Mouse (Mus musculus): Measurements from ENCODE around the gene Bsn.

DNA sequence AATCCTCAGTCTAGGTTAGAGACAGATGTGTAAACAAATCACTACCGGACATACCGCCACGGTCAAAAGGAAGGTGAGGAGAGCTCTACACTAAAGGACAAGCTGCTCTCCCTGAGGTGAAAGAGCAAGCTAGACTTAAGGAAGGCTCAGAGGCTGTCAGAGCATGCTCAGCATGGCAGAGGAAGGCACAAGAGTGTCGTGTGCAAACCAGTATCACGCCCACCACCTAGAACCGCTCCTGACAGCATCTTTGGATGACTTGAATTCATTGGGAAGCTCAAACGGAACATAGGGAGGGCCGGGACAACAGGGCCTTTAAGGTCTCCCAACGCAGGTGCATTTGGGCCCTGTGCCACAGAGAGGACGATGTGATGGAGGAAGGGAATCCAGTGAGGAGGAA, 48.8 kb downstream of the Bsn start:
- TF ChIP-seq POLR2A (IDR thresholded peaks at IDR 0.05; ENCODE audit: borderline replicate concordance, insufficient read depth, low read length) = no peak
- no peak for TF ChIP-seq CTCF (IDR thresholded peaks at IDR 0.05; ENCODE audit: borderline replicate concordance, insufficient read depth, low read depth, low read length)
